Mouse (Mus musculus): Measurements from ENCODE around the gene Polr1c. TPM values are rescaled to one million over a fixed set of nuclear protein-coding genes. Genes with fewer than 3 reads are reported as not detected.
A peak's percentile ranks its signal among the peaks of the same experiment; 100 is the strongest.

Polr1c gene
- polyA plus RNA-seq, 1 experiment = 39.5 TPM

- under 1% methylated on average over 50 of the region's 54 CpGs for WGBS
- DNase-seq = no peak
- H3K4me3 ChIP-seq (replicated peaks; ENCODE audit: extremely low read depth, low read depth, low read length) = peak overlapping the region; percentile 39
- no peak for TF ChIP-seq POLR2A (IDR thresholded peaks at IDR 0.05; ENCODE audit: borderline replicate concordance, extremely low read depth, low read depth, low read length)
- TF ChIP-seq CTCF (IDR thresholded peaks at IDR 0.05; ENCODE audit: insufficient read depth, low read length) = no peak
- peaks cover 10% of the 10 kb centered on the region for H3K4me1 ChIP-seq (ENCODE audit: control insufficient read depth, insufficient read depth, low read length)
These were observed 6.3 kb upstream of the Polr1c start for GRCm38 (mm10) chr17:46254106-46254505.

GRCm38 (mm10) chr17:46253452-46254084, 5.7 kb upstream of the Polr1c start, which contains the start of gene Lrrc73:
Gene Lrrc73 (plus strand): TSS chr17:46253531.
- WGBS = 2% methylated on average over 45 of the region's 48 CpGs
- peak within 1 kb of the TSS; percentile 62 for H3K4me3 ChIP-seq (replicated peaks; ENCODE audit: extremely low read depth, low read depth, low read length)
- TF ChIP-seq CTCF (IDR thresholded peaks at IDR 0.05; ENCODE audit: insufficient read depth, low read length) (no peak), POLR2A (IDR thresholded peaks at IDR 0.05; ENCODE audit: borderline replicate concordance, extremely low read depth, low read depth, low read length) (peak; percentile 47; the same call in 1 of the 2 replicates)
- peak; percentile 89 for DNase-seq
- H3K4me1 ChIP-seq (ENCODE audit: control insufficient read depth, insufficient read depth, low read length) = peaks cover 15% of the 10 kb centered on the region

DNA sequence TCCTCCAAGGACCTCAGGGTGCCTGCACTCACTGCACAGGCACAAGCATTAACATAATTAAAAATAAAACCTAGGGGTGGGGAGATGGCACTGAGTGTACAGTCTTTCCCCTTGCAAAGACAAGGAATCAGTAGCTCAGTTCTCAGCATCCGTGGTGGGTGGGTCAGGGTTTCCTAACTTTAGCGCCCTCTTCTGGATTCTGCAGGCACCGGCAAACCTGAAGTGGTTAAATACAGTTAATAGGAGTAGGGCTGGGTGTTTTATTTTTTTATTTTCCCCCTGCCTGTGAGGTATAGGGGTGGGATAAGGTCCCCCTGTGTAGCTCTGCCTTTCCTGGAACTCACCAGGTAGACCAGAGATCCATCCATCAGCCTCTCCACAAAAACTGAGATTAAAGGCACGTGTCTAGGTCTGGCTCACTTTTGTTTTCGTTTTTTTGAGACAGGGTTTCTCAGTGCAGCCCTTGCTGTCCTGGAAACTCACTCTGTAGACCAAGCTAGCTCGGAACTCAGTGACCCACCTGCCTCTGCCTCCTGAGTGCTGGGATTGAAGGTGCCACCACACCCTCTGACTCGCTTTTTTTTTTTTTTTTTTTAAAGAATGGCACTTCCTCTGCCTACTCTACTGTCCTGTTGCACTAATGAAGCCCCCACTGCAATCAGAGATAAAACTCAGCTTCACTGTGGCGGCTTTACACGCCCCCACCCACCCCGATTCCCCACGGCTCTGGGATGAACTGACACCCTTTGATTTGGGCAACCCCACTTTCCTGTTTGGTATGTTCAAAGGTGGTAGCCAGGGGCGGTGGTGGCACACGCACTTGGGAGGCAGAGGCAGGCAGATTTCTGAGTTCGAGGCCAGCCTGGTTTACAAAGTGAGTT, 5.0 kb upstream of the Polr1c start:
- DNase-seq = no peak
- TF ChIP-seq CTCF (IDR thresholded peaks at IDR 0.05; ENCODE audit: insufficient read depth, low read length) = peak; percentile 39; the same call in 1 of the 2 replicates
- no peak for TF ChIP-seq POLR2A (IDR thresholded peaks at IDR 0.05; ENCODE audit: borderline replicate concordance, extremely low read depth, low read depth, low read length)
- H3K4me1 ChIP-seq (ENCODE audit: control insufficient read depth, insufficient read depth, low read length) = peaks cover 15% of the 10 kb centered on the region
- 51% methylated on average over 14 of the region's 14 CpGs for WGBS
- no peak overlapping the region for H3K4me3 ChIP-seq (replicated peaks; ENCODE audit: extremely low read depth, low read depth, low read length)

DNA sequence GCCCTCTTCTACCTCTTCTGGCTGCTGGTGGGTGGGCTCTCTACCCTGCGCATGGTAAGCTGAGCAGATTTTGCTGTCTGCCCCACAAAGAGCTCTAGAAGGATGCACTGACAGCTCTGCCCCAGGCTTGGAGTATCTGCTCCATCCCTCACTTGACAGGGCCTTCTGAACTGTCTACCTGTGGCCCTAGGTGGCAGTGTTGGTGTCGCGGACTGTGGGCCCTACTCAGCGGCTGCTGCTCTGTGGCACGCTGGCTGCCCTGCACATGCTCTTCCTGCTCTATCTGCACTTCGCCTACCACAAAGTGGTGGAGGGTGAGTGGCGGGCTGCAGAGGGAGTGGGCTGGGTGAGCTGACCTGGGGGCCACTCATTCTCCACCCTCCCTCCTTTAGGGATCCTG, 3.3 kb upstream of the Polr1c start:
- TF ChIP-seq CTCF (IDR thresholded peaks at IDR 0.05; ENCODE audit: insufficient read depth, low read length) (no peak), POLR2A (IDR thresholded peaks at IDR 0.05; ENCODE audit: borderline replicate concordance, extremely low read depth, low read depth, low read length) (no peak)
- 71% methylated on average over 7 of the region's 7 CpGs for WGBS
- peaks cover 19% of the 10 kb centered on the region for H3K4me1 ChIP-seq (ENCODE audit: control insufficient read depth, insufficient read depth, low read length)
- DNase-seq = no peak
- H3K4me3 ChIP-seq (replicated peaks; ENCODE audit: extremely low read depth, low read depth, low read length) = no peak overlapping the region

- no peak for DNase-seq
- H3K4me3 ChIP-seq (replicated peaks; ENCODE audit: extremely low read depth, low read depth, low read length) = peak overlapping the region; percentile 94
- WGBS = 1% methylated on average over 37 of the region's 37 CpGs
- TF ChIP-seq POLR2A (IDR thresholded peaks at IDR 0.05; ENCODE audit: borderline replicate concordance, extremely low read depth, low read depth, low read length) = no peak
- TF ChIP-seq CTCF (IDR thresholded peaks at IDR 0.05; ENCODE audit: insufficient read depth, low read length) = no peak
- peaks cover 12% of the 10 kb centered on the region for H3K4me1 ChIP-seq (ENCODE audit: control insufficient read depth, insufficient read depth, low read length)
These were observed 302 bp upstream of the Polr1c start for GRCm38 (mm10) chr17:46248189-46248522.

DNA sequence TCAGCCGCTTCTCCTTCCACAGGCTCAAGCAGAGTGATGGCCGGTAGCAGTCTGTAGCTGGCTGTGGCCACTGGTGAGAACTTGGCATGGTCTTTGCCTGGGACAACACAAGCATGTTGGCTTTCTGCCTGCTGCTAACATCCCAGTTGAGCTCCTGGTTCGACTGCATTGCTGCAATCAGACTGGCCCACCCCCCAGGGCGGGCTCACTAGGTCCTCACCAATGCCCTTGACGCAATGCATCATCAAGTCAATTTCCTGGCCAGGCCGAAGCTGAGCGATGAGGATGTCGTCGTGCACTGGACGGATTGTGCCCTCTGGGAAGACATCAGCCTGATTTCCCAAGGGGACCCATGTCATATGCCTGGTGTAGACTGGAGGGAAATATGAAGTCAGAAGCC, 3.3 kb downstream of the Polr1c start:
- DNase-seq = peak; percentile 56
- 46% methylated on average over 10 of the region's 10 CpGs for WGBS
- H3K4me1 ChIP-seq (ENCODE audit: control insufficient read depth, insufficient read depth, low read length) = peaks cover 12% of the 10 kb centered on the region
- H3K4me3 ChIP-seq (replicated peaks; ENCODE audit: extremely low read depth, low read depth, low read length) = no peak overlapping the region
- TF ChIP-seq POLR2A (IDR thresholded peaks at IDR 0.05; ENCODE audit: borderline replicate concordance, extremely low read depth, low read depth, low read length) = no peak
- no peak for TF ChIP-seq CTCF (IDR thresholded peaks at IDR 0.05; ENCODE audit: insufficient read depth, low read length)

- TF ChIP-seq CTCF (IDR thresholded peaks at IDR 0.05; ENCODE audit: insufficient read depth, low read length) (no peak), POLR2A (IDR thresholded peaks at IDR 0.05; ENCODE audit: borderline replicate concordance, extremely low read depth, low read depth, low read length) (no peak)
- no peak overlapping the region for H3K4me3 ChIP-seq (replicated peaks; ENCODE audit: extremely low read depth, low read depth, low read length)
- no peak for DNase-seq
- WGBS = 48% methylated on average over 2 of the region's 2 CpGs
- peaks cover 4% of the 10 kb centered on the region for H3K4me1 ChIP-seq (ENCODE audit: control insufficient read depth, insufficient read depth, low read length)
These were observed 4.2 kb downstream of the Polr1c start for GRCm38 (mm10) chr17:46243624-46244023.

DNA sequence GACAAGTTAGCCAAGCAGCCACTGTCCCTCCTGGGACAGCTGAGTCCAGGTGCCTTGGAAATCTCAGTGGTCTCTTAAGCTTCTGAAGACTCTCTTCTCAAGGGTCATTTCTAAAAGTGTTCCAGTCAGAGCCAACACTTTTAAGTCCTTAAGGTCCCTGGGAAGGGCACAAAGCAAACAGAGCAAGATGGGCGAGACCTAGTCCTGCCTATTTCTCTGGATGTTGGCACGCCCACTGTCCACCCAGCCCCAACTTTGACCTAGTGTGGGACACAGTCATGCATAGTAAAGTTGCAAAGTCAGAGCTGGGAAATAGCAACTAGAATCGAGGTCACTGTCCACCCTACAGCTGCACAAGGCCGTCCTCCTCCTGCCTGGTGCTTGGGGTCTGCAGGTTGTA, 4.9 kb downstream of the Polr1c start:
- peak; percentile 54 for DNase-seq
- Histone ChIP-seq H3K4me1 (ENCODE audit: control insufficient read depth, insufficient read depth, low read length) (peaks cover 3% of the 10 kb centered on the region; the same call in 1 of the 2 replicates), H3K4me3 (replicated peaks; ENCODE audit: extremely low read depth, low read depth, low read length) (no peak overlapping the region)
- TF ChIP-seq POLR2A (IDR thresholded peaks at IDR 0.05; ENCODE audit: borderline replicate concordance, extremely low read depth, low read depth, low read length) = peak; percentile 13; the same call in 1 of the 2 replicates
- TF ChIP-seq CTCF (IDR thresholded peaks at IDR 0.05; ENCODE audit: insufficient read depth, low read length) = no peak
- 68% methylated on average over 4 of the region's 4 CpGs for WGBS

GRCm38 (mm10) chr17:46242274-46242673, 5.6 kb downstream of the Polr1c start:
- Histone ChIP-seq H3K4me1 (ENCODE audit: control insufficient read depth, insufficient read depth, low read length) (peaks cover 3% of the 10 kb centered on the region; the same call in 1 of the 2 replicates), H3K4me3 (replicated peaks; ENCODE audit: extremely low read depth, low read depth, low read length) (no peak overlapping the region)
- WGBS = 63% methylated on average over 13 of the region's 13 CpGs
- DNase-seq = peak; percentile 38
- TF ChIP-seq CTCF (IDR thresholded peaks at IDR 0.05; ENCODE audit: insufficient read depth, low read length) (no peak), POLR2A (IDR thresholded peaks at IDR 0.05; ENCODE audit: borderline replicate concordance, extremely low read depth, low read depth, low read length) (no peak)
